Mouse (Mus musculus) G1E (cell line): ENCODE data around the gene Dab1.

ENCODE experiments used
- CTCF ChIP-seq: IDR thresholded peaks from 2 replicates; pipeline ENCODE4 v1.5.1; 2012; ENCODE audit warnings: low read depth, low read length, inconsistent platforms, mixed read lengths
- GATA1 ChIP-seq: IDR thresholded peaks from 2 replicates; pipeline ENCODE4 v1.6.1; 2012; ENCODE audit warnings: borderline replicate concordance, low read length, inconsistent platforms, mixed read lengths
- POLR2AphosphoS5 ChIP-seq: IDR thresholded peaks from 2 replicates; pipeline ENCODE4 v1.6.1; 2012; ENCODE audit warnings: low read depth, low read length, inconsistent platforms; ENCODE audit not compliant: insufficient replicate concordance

DNA sequence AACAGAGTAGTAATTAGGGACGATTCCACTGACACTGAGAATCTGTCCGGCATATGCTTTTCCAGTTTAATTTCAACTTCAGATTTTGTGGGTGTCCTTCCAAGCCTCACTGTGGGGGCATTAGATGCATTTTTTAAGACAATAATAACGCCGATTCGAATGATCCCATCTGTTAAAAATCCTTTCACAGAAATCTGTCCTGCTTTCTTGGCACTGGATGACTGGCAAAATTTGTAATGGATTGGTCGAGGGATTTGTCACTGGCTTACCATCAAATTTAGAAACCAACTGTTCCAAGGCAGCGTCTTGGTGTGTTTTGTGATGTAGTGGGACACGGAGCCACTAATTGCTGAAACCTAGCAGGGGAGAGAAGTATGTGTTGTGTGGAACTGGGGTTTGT lies 638.6 kb downstream of the Dab1 start:
- no peak for TF ChIP-seq CTCF
- TF ChIP-seq GATA1, result no peak
- no peak for TF ChIP-seq POLR2AphosphoS5
